Mouse (Mus musculus) heart, embryonic 12.5 days (tissue): Measurements from ENCODE around the gene Spata5. TPM values are rescaled to one million over a fixed set of nuclear protein-coding genes. Genes with fewer than 3 reads are reported as not detected.

Experiments used
- ATAC-seq: fragments of 200-750 bp; cut with Nextera tagmentation; 2 replicates; pipeline ENCODE4 v1.8.0; 2017; ENCODE audit warnings: moderate TSS enrichment, moderate library complexity; ENCODE audit not compliant: insufficient number of reproducible peaks, low FRiP score
- H3K27ac ChIP-seq: fragments of 300-500 bp; sonication (generic); 2 replicates; pipeline ENCODE4 v1.5.1; 2016; ENCODE audit warnings: mild to moderate bottlenecking, moderate library complexity; ENCODE audit not compliant: poor library complexity, severe bottlenecking
- H3K27me3 ChIP-seq: fragments of 300-500 bp; sonication (generic); replicated peaks from 2 replicates; pipeline ENCODE4 v1.6.1; 2016; ENCODE audit warnings: mild to moderate bottlenecking, moderate library complexity
- H3K36me3 ChIP-seq: fragments of 300-500 bp; sonication (generic); 2 replicates; pipeline ENCODE4 v1.6.1; 2016; ENCODE audit warnings: mild to moderate bottlenecking, moderate library complexity
- H3K4me1 ChIP-seq: fragments of 300-500 bp; sonication (generic); replicated peaks from 2 replicates; pipeline ENCODE4 v1.6.1; 2016; ENCODE audit warnings: mild to moderate bottlenecking
- H3K4me2 ChIP-seq: fragments of 300-500 bp; sonication (generic); 2 replicates; pipeline ENCODE4 v1.6.1; 2016; ENCODE audit warnings: mild to moderate bottlenecking, moderate library complexity
- H3K4me3 ChIP-seq: fragments of 300-500 bp; sonication (generic); 2 replicates; pipeline ENCODE4 v1.5.1; 2016; ENCODE audit warnings: mild to moderate bottlenecking
- H3K9ac ChIP-seq: fragments of 300-500 bp; sonication (generic); 2 replicates; pipeline ENCODE4 v1.6.1; 2016; ENCODE audit warnings: mild to moderate bottlenecking, moderate library complexity
- H3K9me3 ChIP-seq: fragments of 300-500 bp; sonication (generic); replicated peaks from 2 replicates; pipeline ENCODE4 v1.6.1; 2016; ENCODE audit warnings: mild to moderate bottlenecking, moderate library complexity
- WGBS: fragments of 180-500 bp; shearing (Covaris S2); methylation state at CpG from one replicate; pipeline ENCODE4 v1.1.7; 2016; 5-methylcytosine and 5-hydroxymethylcytosine counted together
- polyA plus RNA-seq: library from polyadenylated mRNA; unstranded; fragments of >200 nt; fragmentation: Nextera tagmentation; extraction: Ambion mirVana; gene quantifications from 2 replicates; pipeline ENCODE4 v1.2.1, GENCODE M21; 2016

Gene Spata5
- 26.4 and 32.2 TPM in 2 replicates for polyA plus RNA-seq

GRCm38 (mm10) chr3:37419458-37419991 lies at the start of gene Spata5:
Gene Spata5 (plus strand): TSS chr3:37419896.
- H3K4me2 ChIP-seq = peak within 1 kb of the TSS; percentile 88
- H3K4me1 ChIP-seq = peaks cover 11% of the 10 kb centered on the region
- peak; percentile 98 for ATAC-seq
- H3K27ac ChIP-seq = peak within 1 kb of the TSS; percentile 93
- H3K9ac ChIP-seq = peak within 1 kb of the TSS; percentile 86
- no peaks in the 10 kb centered on the region for H3K36me3 ChIP-seq
- peak within 1 kb of the TSS; percentile 85 for H3K4me3 ChIP-seq
- under 1% methylated on average over 49 of the region's 50 CpGs for WGBS
- H3K9me3 ChIP-seq = no peaks in the 10 kb centered on the region
- no peaks in the 10 kb centered on the region for H3K27me3 ChIP-seq

- Histone ChIP-seq H3K9ac (no peak overlapping the region), H3K36me3 (no peaks in the 10 kb centered on the region), H3K27me3 (no peaks in the 10 kb centered on the region), H3K9me3 (no peaks in the 10 kb centered on the region), H3K4me1 (peaks cover 11% of the 10 kb centered on the region), H3K4me3 (no peak overlapping the region), H3K27ac (no peak overlapping the region), H3K4me2 (no peak overlapping the region)
- WGBS = 48% methylated on average over 4 of the region's 4 CpGs
- ATAC-seq = no peak
These were observed 49.3 kb upstream of the Spata5 start for GRCm38 (mm10) chr3:37370407-37370806.

GRCm38 (mm10) chr3:37373712-37374111 lies 46.0 kb upstream of the Spata5 start:
- no peak for ATAC-seq
- Histone ChIP-seq H3K9me3 (no peaks in the 10 kb centered on the region), H3K4me3 (no peak overlapping the region), H3K4me1 (no peaks in the 10 kb centered on the region), H3K4me2 (no peak overlapping the region), H3K9ac (no peak overlapping the region), H3K27me3 (no peaks in the 10 kb centered on the region), H3K27ac (no peak overlapping the region), H3K36me3 (no peaks in the 10 kb centered on the region)
- WGBS = 87% methylated on average over 11 of the region's 11 CpGs

- H3K27me3 ChIP-seq = no peaks in the 10 kb centered on the region
These were observed 41.8 kb upstream of the Spata5 start for GRCm38 (mm10) chr3:37377926-37378325.

GRCm38 (mm10) chr3:37378412-37378811 lies 41.3 kb upstream of the Spata5 start:
- Histone ChIP-seq H3K4me1 (peaks cover 13% of the 10 kb centered on the region), H3K27me3 (no peaks in the 10 kb centered on the region), H3K4me3 (no peak overlapping the region), H3K27ac (no peak overlapping the region), H3K4me2 (no peak overlapping the region), H3K9me3 (no peaks in the 10 kb centered on the region), H3K9ac (no peak overlapping the region), H3K36me3 (no peaks in the 10 kb centered on the region)
- 65% methylated on average over 6 of the region's 6 CpGs for WGBS
- no peak; the same call in 1 of the 2 replicates for ATAC-seq

More at GRCm38 (mm10) chr3:37377926-37378325, 41.8 kb upstream of the Spata5 start:
- Histone ChIP-seq H3K4me2 (no peak overlapping the region), H3K27ac (no peak overlapping the region), H3K9ac (no peak overlapping the region), H3K4me3 (no peak overlapping the region), H3K9me3 (no peaks in the 10 kb centered on the region), H3K36me3 (no peaks in the 10 kb centered on the region), H3K4me1 (peaks cover 10% of the 10 kb centered on the region)
- no peak for ATAC-seq
- 83% methylated on average over 6 of the region's 6 CpGs for WGBS

- H3K4me2 ChIP-seq = no peak overlapping the region
These were observed 40.5 kb upstream of the Spata5 start for GRCm38 (mm10) chr3:37379201-37379600.

GRCm38 (mm10) chr3:37379930-37380881 lies 39.5 kb upstream of the Spata5 start:
- no peaks in the 10 kb centered on the region for H3K9me3 ChIP-seq
- H3K4me3 ChIP-seq = no peak overlapping the region
- no peaks in the 10 kb centered on the region for H3K27me3 ChIP-seq
- H3K27ac ChIP-seq = peak overlapping the region; percentile 37; the same call in 1 of the 2 replicates
- H3K4me1 ChIP-seq = peaks cover 15% of the 10 kb centered on the region
- no peaks in the 10 kb centered on the region for H3K36me3 ChIP-seq
- H3K9ac ChIP-seq = no peak overlapping the region
- 0 out of 2 replicates have a peak overlapping the region, but pooled peaks have one; percentile 3 for H3K4me2 ChIP-seq
- 63% methylated on average over 18 of the region's 18 CpGs for WGBS
- no peak for ATAC-seq

More at GRCm38 (mm10) chr3:37379201-37379600, 40.5 kb upstream of the Spata5 start:
- H3K4me3 ChIP-seq = no peak overlapping the region
- ATAC-seq = no peak
- 75% methylated on average over 14 of the region's 14 CpGs for WGBS
- H3K27me3 ChIP-seq = no peaks in the 10 kb centered on the region
- no peak overlapping the region for H3K27ac ChIP-seq
- H3K9ac ChIP-seq = no peak overlapping the region
- H3K4me1 ChIP-seq = peaks cover 15% of the 10 kb centered on the region
- no peaks in the 10 kb centered on the region for H3K36me3 ChIP-seq
- H3K9me3 ChIP-seq = no peaks in the 10 kb centered on the region

GRCm38 (mm10) chr3:37381457-37381856 lies 38.2 kb upstream of the Spata5 start:
- ATAC-seq = no peak
- Histone ChIP-seq H3K9ac (no peak overlapping the region), H3K9me3 (no peaks in the 10 kb centered on the region), H3K27ac (no peak overlapping the region), H3K4me2 (no peak overlapping the region), H3K36me3 (no peaks in the 10 kb centered on the region), H3K4me1 (peaks cover 15% of the 10 kb centered on the region), H3K4me3 (no peak overlapping the region), H3K27me3 (no peaks in the 10 kb centered on the region)
- WGBS = 67% methylated on average over 6 of the region's 6 CpGs

- no peak overlapping the region for H3K4me2 ChIP-seq
- WGBS = 49% methylated on average over 6 of the region's 6 CpGs
- no peak for ATAC-seq
These were observed 36.5 kb upstream of the Spata5 start for GRCm38 (mm10) chr3:37383096-37383765.

GRCm38 (mm10) chr3:37387310-37387709 lies 32.4 kb upstream of the Spata5 start:
- 90% methylated on average over 6 of the region's 6 CpGs for WGBS
- ATAC-seq = no peak

More at GRCm38 (mm10) chr3:37383096-37383765, 36.5 kb upstream of the Spata5 start:
- Histone ChIP-seq H3K36me3 (no peaks in the 10 kb centered on the region), H3K9ac (no peak overlapping the region), H3K4me1 (peaks cover 15% of the 10 kb centered on the region), H3K4me3 (no peak overlapping the region), H3K27ac (peak overlapping the region; percentile 44), H3K9me3 (no peaks in the 10 kb centered on the region), H3K27me3 (no peaks in the 10 kb centered on the region)

More at GRCm38 (mm10) chr3:37387310-37387709, 32.4 kb upstream of the Spata5 start:
- peaks cover 4% of the 10 kb centered on the region; the same call in 1 of the 2 replicates for H3K9me3 ChIP-seq
- H3K4me1 ChIP-seq = peaks cover 7% of the 10 kb centered on the region
- no peak overlapping the region for H3K9ac ChIP-seq
- no peaks in the 10 kb centered on the region for H3K36me3 ChIP-seq
- no peak overlapping the region for H3K4me3 ChIP-seq
- H3K4me2 ChIP-seq = no peak overlapping the region
- no peak overlapping the region for H3K27ac ChIP-seq
- no peaks in the 10 kb centered on the region for H3K27me3 ChIP-seq
